Mouse (Mus musculus): ENCODE results near the gene Popdc3. TPM values are rescaled to one million over a fixed set of nuclear protein-coding genes. Genes with fewer than 3 reads are reported as not detected.
A peak's percentile ranks its signal among the peaks of the same experiment; 100 is the strongest.
"Not testable (repeated sequence)": the region's sequence is repeated elsewhere in the genome, so short reads cannot be mapped to it uniquely, and the experiment has no call there.

Popdc3 gene
- polyA plus RNA-seq (2014; fragmentation: Nextera tagmentation; extraction: Ambion mirVana), result 3.0 and 3.8 TPM in 2 replicates

- not testable (repeated sequence) for H3K27me3 ChIP-seq (replicated peaks; ENCODE audit: control insufficient read depth, insufficient read depth, low read length); H3K9me3 ChIP-seq (ENCODE audit: control insufficient read depth, low read length); H3K27ac ChIP-seq (replicated peaks; ENCODE audit: low read depth, low read length); DNase-seq (ENCODE audit: low spot score); H3K4me3 ChIP-seq (ENCODE audit: low read depth, low read length); H3K4me1 ChIP-seq (ENCODE audit: control insufficient read depth, insufficient read depth, low read length); H3K4me2 ChIP-seq (ENCODE audit: low read depth, low read length); ATAC-seq (ENCODE audit: low read depth); H3K9ac ChIP-seq (ENCODE audit: low read depth, low read length); H3K36me3 ChIP-seq (ENCODE audit: control insufficient read depth, insufficient read depth, low read length)
- no CpG with 5 or more reads among the region's 5 CpGs for WGBS
Measured at GRCm38 (mm10) chr10:45177798-45178197, at the start of gene Popdc3. Gene Popdc3 (plus strand): TSS chr10:45178098.

GRCm38 (mm10) chr10:45129105-45129504, 48.8 kb upstream of the Popdc3 start:
- H3K27ac ChIP-seq (replicated peaks; ENCODE audit: low read depth, low read length), result no peak overlapping the region
- H3K27me3 ChIP-seq (replicated peaks; ENCODE audit: control insufficient read depth, insufficient read depth, low read length), result no peaks in the 10 kb centered on the region
- DNase-seq (ENCODE audit: low spot score), result peak; percentile 44
- H3K36me3 ChIP-seq (ENCODE audit: control insufficient read depth, insufficient read depth, low read length), result peaks cover 38% of the 10 kb centered on the region
- no peak for ATAC-seq (ENCODE audit: low read depth)
- H3K4me3 ChIP-seq (ENCODE audit: low read depth, low read length), result no peak overlapping the region
- no peak overlapping the region for H3K4me2 ChIP-seq (ENCODE audit: low read depth, low read length)
- H3K4me1 ChIP-seq (ENCODE audit: control insufficient read depth, insufficient read depth, low read length), result no peaks in the 10 kb centered on the region
- H3K9me3 ChIP-seq (ENCODE audit: control insufficient read depth, low read length), result no peaks in the 10 kb centered on the region
- 67% methylated on average over 11 of the region's 11 CpGs for WGBS
- H3K9ac ChIP-seq (ENCODE audit: low read depth, low read length), result no peak overlapping the region

GRCm38 (mm10) chr10:45130004-45130403, 47.9 kb upstream of the Popdc3 start:
- peaks cover 31% of the 10 kb centered on the region for H3K36me3 ChIP-seq (ENCODE audit: control insufficient read depth, insufficient read depth, low read length)

GRCm38 (mm10) chr10:45132371-45132770, 45.5 kb upstream of the Popdc3 start:
- no peak overlapping the region for H3K4me2 ChIP-seq (ENCODE audit: low read depth, low read length)
- H3K27me3 ChIP-seq (replicated peaks; ENCODE audit: control insufficient read depth, insufficient read depth, low read length), result no peaks in the 10 kb centered on the region
- no peak overlapping the region for H3K27ac ChIP-seq (replicated peaks; ENCODE audit: low read depth, low read length)
- peak; percentile 10 for DNase-seq (ENCODE audit: low spot score)
- H3K4me3 ChIP-seq (ENCODE audit: low read depth, low read length), result no peak overlapping the region
- H3K9me3 ChIP-seq (ENCODE audit: control insufficient read depth, low read length), result no peaks in the 10 kb centered on the region
- H3K36me3 ChIP-seq (ENCODE audit: control insufficient read depth, insufficient read depth, low read length), result peaks cover 9% of the 10 kb centered on the region; the same call in 1 of the 2 replicates
- no peaks in the 10 kb centered on the region for H3K4me1 ChIP-seq (ENCODE audit: control insufficient read depth, insufficient read depth, low read length)
- no peak for ATAC-seq (ENCODE audit: low read depth)
- no peak overlapping the region for H3K9ac ChIP-seq (ENCODE audit: low read depth, low read length)
- WGBS, result 73% methylated on average over 4 of the region's 4 CpGs

More at GRCm38 (mm10) chr10:45130004-45130403, 47.9 kb upstream of the Popdc3 start:
- no peaks in the 10 kb centered on the region for H3K27me3 ChIP-seq (replicated peaks; ENCODE audit: control insufficient read depth, insufficient read depth, low read length)
- DNase-seq (ENCODE audit: low spot score), result no peak
- no peak overlapping the region for H3K4me2 ChIP-seq (ENCODE audit: low read depth, low read length)
- no peak overlapping the region for H3K27ac ChIP-seq (replicated peaks; ENCODE audit: low read depth, low read length)
- no peaks in the 10 kb centered on the region for H3K4me1 ChIP-seq (ENCODE audit: control insufficient read depth, insufficient read depth, low read length)
- no peaks in the 10 kb centered on the region for H3K9me3 ChIP-seq (ENCODE audit: control insufficient read depth, low read length)
- no peak overlapping the region for H3K9ac ChIP-seq (ENCODE audit: low read depth, low read length)
- H3K4me3 ChIP-seq (ENCODE audit: low read depth, low read length), result no peak overlapping the region
- WGBS, result 92% methylated on average over 6 of the region's 6 CpGs
- no peak for ATAC-seq (ENCODE audit: low read depth)

GRCm38 (mm10) chr10:45136806-45137205, 41.1 kb upstream of the Popdc3 start:
- H3K4me1 ChIP-seq (ENCODE audit: control insufficient read depth, insufficient read depth, low read length), result no peaks in the 10 kb centered on the region
- WGBS, result 83% methylated on average over 7 of the region's 7 CpGs
- H3K4me3 ChIP-seq (ENCODE audit: low read depth, low read length), result no peak overlapping the region
- no peaks in the 10 kb centered on the region for H3K9me3 ChIP-seq (ENCODE audit: control insufficient read depth, low read length)
- ATAC-seq (ENCODE audit: low read depth) (no peak), DNase-seq (ENCODE audit: low spot score) (no peak)
- no peaks in the 10 kb centered on the region for H3K36me3 ChIP-seq (ENCODE audit: control insufficient read depth, insufficient read depth, low read length)
- no peak overlapping the region for H3K4me2 ChIP-seq (ENCODE audit: low read depth, low read length)
- no peak overlapping the region for H3K27ac ChIP-seq (replicated peaks; ENCODE audit: low read depth, low read length)
- H3K9ac ChIP-seq (ENCODE audit: low read depth, low read length), result no peak overlapping the region
- no peaks in the 10 kb centered on the region for H3K27me3 ChIP-seq (replicated peaks; ENCODE audit: control insufficient read depth, insufficient read depth, low read length)

GRCm38 (mm10) chr10:45139910-45140309, 38.0 kb upstream of the Popdc3 start:
- no peaks in the 10 kb centered on the region for H3K4me1 ChIP-seq (ENCODE audit: control insufficient read depth, insufficient read depth, low read length)
- ATAC-seq (ENCODE audit: low read depth), result no peak
- H3K4me3 ChIP-seq (ENCODE audit: low read depth, low read length), result no peak overlapping the region
- H3K4me2 ChIP-seq (ENCODE audit: low read depth, low read length), result no peak overlapping the region
- no peaks in the 10 kb centered on the region for H3K36me3 ChIP-seq (ENCODE audit: control insufficient read depth, insufficient read depth, low read length)
- no peaks in the 10 kb centered on the region for H3K27me3 ChIP-seq (replicated peaks; ENCODE audit: control insufficient read depth, insufficient read depth, low read length)
- no peak overlapping the region for H3K27ac ChIP-seq (replicated peaks; ENCODE audit: low read depth, low read length)
- H3K9ac ChIP-seq (ENCODE audit: low read depth, low read length), result no peak overlapping the region
- WGBS, result 60% methylated on average over 4 of the region's 4 CpGs
- no peak for DNase-seq (ENCODE audit: low spot score)
- no peaks in the 10 kb centered on the region for H3K9me3 ChIP-seq (ENCODE audit: control insufficient read depth, low read length)

- Histone ChIP-seq H3K27ac (replicated peaks; ENCODE audit: low read depth, low read length) (no peak overlapping the region), H3K4me1 (ENCODE audit: control insufficient read depth, insufficient read depth, low read length) (no peaks in the 10 kb centered on the region), H3K4me2 (ENCODE audit: low read depth, low read length) (no peak overlapping the region), H3K9me3 (ENCODE audit: control insufficient read depth, low read length) (no peaks in the 10 kb centered on the region), H3K36me3 (ENCODE audit: control insufficient read depth, insufficient read depth, low read length) (no peaks in the 10 kb centered on the region), H3K4me3 (ENCODE audit: low read depth, low read length) (no peak overlapping the region), H3K9ac (ENCODE audit: low read depth, low read length) (no peak overlapping the region), H3K27me3 (replicated peaks; ENCODE audit: control insufficient read depth, insufficient read depth, low read length) (no peaks in the 10 kb centered on the region)
- WGBS, result 76% methylated on average over 7 of the region's 7 CpGs
- DNase-seq (ENCODE audit: low spot score), result no peak
- no peak for ATAC-seq (ENCODE audit: low read depth)
Measured at GRCm38 (mm10) chr10:45140474-45141212, 37.3 kb upstream of the Popdc3 start.

- Histone ChIP-seq H3K9ac (ENCODE audit: low read depth, low read length) (no peak overlapping the region), H3K27ac (replicated peaks; ENCODE audit: low read depth, low read length) (no peak overlapping the region), H3K4me3 (ENCODE audit: low read depth, low read length) (no peak overlapping the region), H3K36me3 (ENCODE audit: control insufficient read depth, insufficient read depth, low read length) (no peaks in the 10 kb centered on the region), H3K9me3 (ENCODE audit: control insufficient read depth, low read length) (no peaks in the 10 kb centered on the region), H3K27me3 (replicated peaks; ENCODE audit: control insufficient read depth, insufficient read depth, low read length) (no peaks in the 10 kb centered on the region), H3K4me2 (ENCODE audit: low read depth, low read length) (no peak overlapping the region), H3K4me1 (ENCODE audit: control insufficient read depth, insufficient read depth, low read length) (no peaks in the 10 kb centered on the region)
- ATAC-seq (ENCODE audit: low read depth) (no peak), DNase-seq (ENCODE audit: low spot score) (no peak)
- 70% methylated on average over 5 of the region's 5 CpGs for WGBS
Measured at GRCm38 (mm10) chr10:45142359-45142758, 35.5 kb upstream of the Popdc3 start.

All from embryonic facial prominence, embryonic 14.5 days (tissue).